Mouse (Mus musculus) testis, adult 2 months (tissue): ENCODE results near the gene Pi4k2a.

ENCODE experiments used
- CTCF ChIP-seq: fragments of 200-500 bp; IDR thresholded peaks from 2 replicates; pipeline ENCODE4 v1.5.1; 2012; ENCODE audit warnings: low read depth, mild to moderate bottlenecking, inconsistent platforms, low read length, moderate library complexity; ENCODE audit not compliant: control insufficient read depth, insufficient read depth, insufficient replicate concordance
- POLR2A ChIP-seq: fragments of 200-500 bp; IDR thresholded peaks from 2 replicates; pipeline ENCODE4 v1.6.1; 2012; ENCODE audit warnings: low read depth, mild to moderate bottlenecking, inconsistent platforms, low read length, moderate library complexity; ENCODE audit not compliant: control insufficient read depth

DNA sequence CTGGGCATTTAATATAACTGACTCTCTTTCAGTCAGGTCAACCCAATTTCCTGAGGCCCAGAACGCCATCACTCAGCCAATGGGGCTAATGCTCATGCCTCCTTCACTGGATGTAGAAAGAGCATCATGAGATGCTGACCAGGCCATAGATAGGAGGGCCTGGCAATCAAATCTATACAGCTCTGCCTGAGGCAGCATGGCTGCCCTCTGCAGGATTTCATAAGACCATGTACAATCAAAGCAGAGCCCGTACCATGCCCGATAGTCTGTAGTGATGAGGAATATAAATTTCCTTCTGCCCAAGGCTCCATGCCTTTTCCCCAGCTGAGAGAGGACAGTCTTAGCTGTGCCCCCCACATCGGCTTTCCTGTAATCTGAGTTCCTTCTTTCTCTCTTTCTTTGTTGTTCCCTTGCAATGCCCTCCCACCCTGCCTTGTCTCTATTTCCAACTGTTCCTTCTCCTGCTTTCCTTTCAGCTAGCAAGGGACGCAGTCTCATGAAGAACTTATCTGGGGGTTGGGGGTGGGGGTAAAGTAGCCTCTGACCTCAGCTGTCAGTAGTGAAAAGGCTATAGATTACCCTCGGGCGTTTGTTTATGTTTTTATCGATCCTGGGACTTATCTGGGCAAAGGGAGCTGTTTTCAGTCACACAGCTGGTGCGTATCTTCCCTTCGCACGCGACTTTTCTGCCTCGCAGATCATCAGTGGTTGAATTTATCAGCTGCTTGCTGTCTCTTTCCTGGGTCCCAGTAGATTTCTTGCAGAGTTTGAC is 68.2 kb downstream of the Pi4k2a start:
- TF ChIP-seq POLR2A (no peak), CTCF (no peak)
